8 mouse cellular contexts compared by ENCODE assay signal in genomic region chr4:136172542-136173209, GRCm38 (mm10). TPM values are rescaled to one million over a fixed set of nuclear protein-coding genes. Genes with fewer than 3 reads are reported as not detected.
DNase-seq lines count a peak whose midpoint lies in the region; ATAC-seq and TF ChIP-seq lines count a peak whose summit lies in the region.

No protein-coding gene starts in this region.

- H3K4me3 ChIP-seq in forebrain, postnatal 0 days (ENCODE audit: low read depth, low read length) = peak overlapping the region; percentile 54
- H3K4me3 ChIP-seq in intestine, postnatal 0 days (ENCODE audit: low read depth, low read length) = peak overlapping the region; percentile 78
- peak overlapping the region; percentile 54 for H3K4me3 ChIP-seq in neural tube, embryonic 14.5 days (ENCODE audit: low read depth, low read length)

- H3K27me3 ChIP-seq in forebrain, postnatal 0 days (ENCODE audit: insufficient read depth, low read length) = no peaks in the 10 kb centered on the region
- no peaks in the 10 kb centered on the region for H3K27me3 ChIP-seq in intestine, postnatal 0 days (replicated peaks; ENCODE audit: control insufficient read depth, insufficient read depth, low read length)
- H3K27me3 ChIP-seq in neural tube, embryonic 14.5 days (ENCODE audit: control insufficient read depth, insufficient read depth, low read length) = no peaks in the 10 kb centered on the region

- ATAC-seq in forebrain, postnatal 0 days = no peak; the same call in 1 of the 2 replicates
- ATAC-seq in intestine, postnatal 0 days = no peak
- ATAC-seq in neural tube, embryonic 14.5 days (ENCODE audit: low read depth) = peak; percentile 52

- no peak for TF ChIP-seq CTCF in forebrain, postnatal 0 days (IDR thresholded peaks at IDR 0.05; ENCODE audit: low read depth)
- TF ChIP-seq CTCF in intestine, postnatal 0 days (IDR thresholded peaks at IDR 0.05; ENCODE audit: low read depth) = no peak

- DNase-seq in cerebellum, adult 9-11 months = peak; percentile 18
- DNase-seq in cerebellum, adult 11 months = no peak
- DNase-seq in adrenal gland, adult 8-10 months = peak; percentile 63
- peak; percentile 41 for DNase-seq in forebrain, postnatal 0 days
- peak; percentile 63 to 78 for DNase-seq in lung, adult 18-20 months
- DNase-seq in layer of hippocampus, adult 9-11 months = no peak

- H3K4me2 ChIP-seq in forebrain, postnatal 0 days (ENCODE audit: low read depth) = peak overlapping the region; percentile 100
- H3K4me2 ChIP-seq in intestine, postnatal 0 days (replicated peaks; ENCODE audit: low read depth) = peak overlapping the region; percentile 100
- H3K4me2 ChIP-seq in neural tube, embryonic 14.5 days (ENCODE audit: low read depth, low read length) = peak overlapping the region; percentile 100

- under 1% methylated on average over 66 of the region's 67 CpGs for WGBS in forebrain, postnatal 0 days
- under 1% methylated on average over 66 of the region's 67 CpGs for WGBS in intestine, postnatal 0 days
- WGBS in neural tube, embryonic 14.5 days = 0% methylated on average over 54 of the region's 67 CpGs

- no peaks in the 10 kb centered on the region for H3K4me1 ChIP-seq in forebrain, postnatal 0 days (ENCODE audit: insufficient read depth)
- peaks cover 18% of the 10 kb centered on the region; the same call in 1 of the 2 replicates for H3K4me1 ChIP-seq in intestine, postnatal 0 days (replicated peaks; ENCODE audit: control insufficient read depth, insufficient read depth, low read length)
- H3K4me1 ChIP-seq in neural tube, embryonic 14.5 days (ENCODE audit: control insufficient read depth, insufficient read depth, low read length) = peaks cover 6% of the 10 kb centered on the region; the same call in 1 of the 2 replicates

- no peaks in the 10 kb centered on the region for H3K36me3 ChIP-seq in forebrain, postnatal 0 days (ENCODE audit: insufficient read depth)
- no peaks in the 10 kb centered on the region for H3K36me3 ChIP-seq in intestine, postnatal 0 days (ENCODE audit: control insufficient read depth, insufficient read depth)
- no peaks in the 10 kb centered on the region for H3K36me3 ChIP-seq in neural tube, embryonic 14.5 days (ENCODE audit: control insufficient read depth, insufficient read depth, low read length)

- no peaks in the 10 kb centered on the region for H3K9me3 ChIP-seq in forebrain, postnatal 0 days (ENCODE audit: low read length)
- no peaks in the 10 kb centered on the region for H3K9me3 ChIP-seq in intestine, postnatal 0 days (ENCODE audit: control insufficient read depth)
- H3K9me3 ChIP-seq in neural tube, embryonic 14.5 days (ENCODE audit: control insufficient read depth, low read length) = no peaks in the 10 kb centered on the region

- 0 out of 2 replicates have a peak overlapping the region, but pooled peaks have one; percentile 22 for H3K9ac ChIP-seq in forebrain, postnatal 0 days
- peak overlapping the region; percentile 64 for H3K9ac ChIP-seq in intestine, postnatal 0 days (ENCODE audit: low read depth, low read length)
- peak overlapping the region; percentile 41 for H3K9ac ChIP-seq in neural tube, embryonic 14.5 days (replicated peaks; ENCODE audit: low read depth, low read length)

- no peak overlapping the region for H3K27ac ChIP-seq in forebrain, postnatal 0 days (ENCODE audit: low read depth, low read length)
- peak overlapping the region; percentile 85 for H3K27ac ChIP-seq in intestine, postnatal 0 days (ENCODE audit: low read depth, low read length)
- no peak overlapping the region for H3K27ac ChIP-seq in neural tube, embryonic 14.5 days (ENCODE audit: low read depth, low read length)

RNA-seq across cellular contexts. Expression of gene E2f2, which starts 0.5 kb away (rescaled TPM):
- total RNA-seq in adrenal gland, adult 8-10 months (2022) = 1 to 10 TPM; 2.6 to 3.6 (median 2.7) TPM
- total RNA-seq in forebrain, postnatal 0 days (2014; rRNA removed) = 0.85 and 1.2 TPM in 2 replicates
- polyA plus RNA-seq in forebrain, postnatal 0 days (2015; fragmentation: Nextera tagmentation; extraction: Ambion mirVana) = 0.84 and 1.4 TPM in 2 replicates
- 4.1 and 4.2 TPM in 2 replicates for polyA plus RNA-seq in intestine, postnatal 0 days (2015; fragmentation: Nextera tagmentation; extraction: Ambion mirVana)
- 0.76 and 1.4 TPM in 2 replicates for polyA plus RNA-seq in neural tube, embryonic 14.5 days (2014; fragmentation: Nextera tagmentation; extraction: Ambion mirVana)

RNA-seq across cellular contexts. Expression of gene Id3, which starts 29.4 kb away (rescaled TPM):
- 10 to 100 TPM; 58.3 to 76.8 (median 73.8) TPM for total RNA-seq in adrenal gland, adult 8-10 months (2022)
- total RNA-seq in forebrain, postnatal 0 days (2014; rRNA removed) = 134 and 153 TPM in 2 replicates
- 177 and 185 TPM in 2 replicates for polyA plus RNA-seq in forebrain, postnatal 0 days (2015; fragmentation: Nextera tagmentation; extraction: Ambion mirVana)
- polyA plus RNA-seq in intestine, postnatal 0 days (2015; fragmentation: Nextera tagmentation; extraction: Ambion mirVana) = 106 and 118 TPM in 2 replicates
- 156 and 196 TPM in 2 replicates for polyA plus RNA-seq in neural tube, embryonic 14.5 days (2014; fragmentation: Nextera tagmentation; extraction: Ambion mirVana)

RNA-seq across cellular contexts. Expression of gene Asap3, which starts 33.5 kb away (rescaled TPM):
- 1 to 10 TPM; 2.5 to 4.9 (median 3.6) TPM for total RNA-seq in adrenal gland, adult 8-10 months (2022)
- total RNA-seq in forebrain, postnatal 0 days (2014; rRNA removed) = 3.5 and 3.8 TPM in 2 replicates
- polyA plus RNA-seq in forebrain, postnatal 0 days (2015; fragmentation: Nextera tagmentation; extraction: Ambion mirVana) = 2.0 and 2.5 TPM in 2 replicates
- 0.95 and 1.1 TPM in 2 replicates for polyA plus RNA-seq in intestine, postnatal 0 days (2015; fragmentation: Nextera tagmentation; extraction: Ambion mirVana)
- 2.4 and 4.8 TPM in 2 replicates for polyA plus RNA-seq in neural tube, embryonic 14.5 days (2014; fragmentation: Nextera tagmentation; extraction: Ambion mirVana)

Comparison
In these comparisons a context has a peak if more than half of its experiments do, and no peak if none do; other contexts are left out.
1. DNase-seq: peak in cerebellum, adult 9-11 months (single experiment), adrenal gland, adult 8-10 months (single experiment), forebrain, postnatal 0 days (single experiment) and lung, adult 18-20 months (2 of 2); none in cerebellum, adult 11 months (single experiment) and layer of hippocampus, adult 9-11 months (single experiment).
2. Peak in every context shown above with its lines, with median percentiles within 50 percentile points of each other: H3K4me2 ChIP-seq, H3K4me3 ChIP-seq and H3K9ac ChIP-seq.